Mouse (Mus musculus): Measurements from ENCODE around the gene Cdc42bpa. TPM values are rescaled to one million over a fixed set of nuclear protein-coding genes. Genes with fewer than 3 reads are reported as not detected.

Cdc42bpa gene
- polyA plus RNA-seq, 1 experiment from 2014 or later = 11.6 TPM

DNA sequence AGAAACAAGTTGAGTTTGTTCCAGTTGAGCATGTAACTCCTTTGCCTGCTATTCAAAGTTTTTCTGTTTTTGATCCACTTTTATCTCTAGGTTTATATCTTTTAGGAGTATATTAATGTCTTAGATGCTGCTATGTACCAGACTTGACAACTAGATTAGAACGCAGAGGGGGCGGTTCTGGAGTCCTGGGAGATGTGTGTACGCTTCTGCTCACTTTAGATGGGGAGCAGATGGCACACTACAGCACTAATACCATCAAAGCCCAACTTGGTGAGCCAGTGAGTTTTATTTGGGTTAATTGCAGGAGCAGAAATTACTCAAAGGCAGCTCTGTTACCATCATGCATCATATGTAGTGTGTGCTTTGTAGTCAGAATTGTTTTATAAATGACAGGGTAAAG is 77.2 kb downstream of the Cdc42bpa start:
- ATAC-seq (ENCODE audit: insufficient number of reproducible peaks, low FRiP score) = no peak
- H3K4me3 ChIP-seq = no peak overlapping the region
- no peaks in the 10 kb centered on the region for H3K9me3 ChIP-seq (replicated peaks)
- no peak overlapping the region for H3K9ac ChIP-seq
- no peak overlapping the region for H3K27ac ChIP-seq (ENCODE audit: poor library complexity, severe bottlenecking)
- no peak overlapping the region for H3K4me2 ChIP-seq
- H3K4me1 ChIP-seq (replicated peaks) = no peaks in the 10 kb centered on the region
- no peaks in the 10 kb centered on the region for H3K27me3 ChIP-seq (replicated peaks)
- H3K36me3 ChIP-seq = peaks cover 4% of the 10 kb centered on the region; the same call in 1 of the 2 replicates
- 87% methylated on average over 3 of the region's 3 CpGs for WGBS

DNA sequence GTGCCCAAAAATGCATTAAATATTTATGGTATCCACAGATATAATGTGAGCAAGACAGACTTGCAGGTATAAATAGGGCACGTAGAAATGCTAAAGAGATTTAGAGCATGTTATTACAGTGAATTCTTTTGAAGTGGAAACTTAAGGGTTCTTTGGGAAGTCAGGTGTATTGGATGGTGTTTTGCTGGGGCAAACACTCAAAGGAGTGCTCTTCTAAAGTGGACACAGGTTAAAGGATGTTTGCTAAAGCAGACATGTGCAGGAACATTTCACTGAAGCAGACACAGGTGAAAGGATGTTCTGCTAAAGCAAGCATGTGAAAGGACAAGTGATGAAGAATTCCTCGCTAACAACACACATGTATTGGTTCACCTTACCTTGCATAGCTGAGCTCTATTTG is 83.9 kb downstream of the Cdc42bpa start:
- no peak overlapping the region for H3K27ac ChIP-seq (ENCODE audit: poor library complexity, severe bottlenecking)
- peaks cover 29% of the 10 kb centered on the region for H3K36me3 ChIP-seq
- H3K4me3 ChIP-seq = no peak overlapping the region
- peaks cover 4% of the 10 kb centered on the region; the same call in 1 of the 2 replicates for H3K9me3 ChIP-seq (replicated peaks)
- WGBS = 93% methylated on average over 2 of the region's 2 CpGs
- ATAC-seq (ENCODE audit: insufficient number of reproducible peaks, low FRiP score) = no peak
- H3K27me3 ChIP-seq (replicated peaks) = no peaks in the 10 kb centered on the region
- H3K4me1 ChIP-seq (replicated peaks) = no peaks in the 10 kb centered on the region
- no peak overlapping the region for H3K9ac ChIP-seq
- H3K4me2 ChIP-seq = no peak overlapping the region

DNA sequence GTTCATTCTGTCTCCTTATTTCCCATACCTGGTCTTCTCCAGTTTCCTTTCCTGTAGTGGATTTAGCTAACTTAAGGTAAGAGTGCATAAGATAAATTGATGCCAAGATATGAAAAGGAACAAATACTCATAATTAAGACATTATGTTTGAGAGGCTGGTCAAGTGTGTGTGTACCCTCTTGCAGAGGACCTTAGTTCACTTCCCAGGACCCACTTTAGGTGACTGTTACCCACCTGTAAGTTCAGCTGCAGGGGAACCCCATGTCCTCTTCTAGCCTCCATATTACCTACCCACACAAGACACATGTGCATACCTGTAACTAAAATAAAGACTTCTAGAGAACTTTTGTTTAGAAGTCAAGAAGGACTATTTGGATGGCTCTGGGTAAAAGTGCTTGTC is 84.9 kb downstream of the Cdc42bpa start:
- Histone ChIP-seq H3K9me3 (replicated peaks) (peaks cover 4% of the 10 kb centered on the region; the same call in 1 of the 2 replicates), H3K4me2 (no peak overlapping the region), H3K4me3 (no peak overlapping the region), H3K27me3 (replicated peaks) (no peaks in the 10 kb centered on the region), H3K27ac (ENCODE audit: poor library complexity, severe bottlenecking) (no peak overlapping the region), H3K36me3 (peaks cover 31% of the 10 kb centered on the region), H3K4me1 (replicated peaks) (no peaks in the 10 kb centered on the region), H3K9ac (no peak overlapping the region)
- ATAC-seq (ENCODE audit: insufficient number of reproducible peaks, low FRiP score) = no peak

DNA sequence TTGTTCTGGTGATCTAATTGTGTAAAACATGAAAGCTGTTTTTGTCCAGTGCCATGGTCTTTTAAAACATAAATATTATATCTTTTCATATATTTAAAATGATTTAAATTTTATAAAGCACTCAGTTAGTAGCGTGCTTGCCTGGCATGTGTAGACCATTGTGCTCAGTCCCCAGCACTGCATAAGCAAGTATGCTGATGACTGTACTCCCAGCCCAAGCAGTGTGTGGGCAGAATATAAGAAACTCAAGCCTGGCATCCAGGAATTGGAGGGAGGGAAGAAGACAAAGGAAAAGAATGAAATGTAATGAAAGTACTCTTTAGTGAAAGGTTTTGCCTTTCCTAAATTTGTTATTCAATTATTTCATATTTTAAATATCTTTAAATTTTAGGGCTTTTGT is 128.9 kb downstream of the Cdc42bpa start:
- WGBS = 98% methylated on average over 1 of the region's 1 CpGs
- Histone ChIP-seq H3K4me3 (no peak overlapping the region), H3K4me2 (no peak overlapping the region), H3K4me1 (replicated peaks) (no peaks in the 10 kb centered on the region), H3K27me3 (replicated peaks) (no peaks in the 10 kb centered on the region), H3K9ac (no peak overlapping the region), H3K27ac (ENCODE audit: poor library complexity, severe bottlenecking) (no peak overlapping the region), H3K36me3 (peaks cover 6% of the 10 kb centered on the region; the same call in 1 of the 2 replicates), H3K9me3 (replicated peaks) (no peaks in the 10 kb centered on the region)
- ATAC-seq (ENCODE audit: insufficient number of reproducible peaks, low FRiP score) = no peak

DNA sequence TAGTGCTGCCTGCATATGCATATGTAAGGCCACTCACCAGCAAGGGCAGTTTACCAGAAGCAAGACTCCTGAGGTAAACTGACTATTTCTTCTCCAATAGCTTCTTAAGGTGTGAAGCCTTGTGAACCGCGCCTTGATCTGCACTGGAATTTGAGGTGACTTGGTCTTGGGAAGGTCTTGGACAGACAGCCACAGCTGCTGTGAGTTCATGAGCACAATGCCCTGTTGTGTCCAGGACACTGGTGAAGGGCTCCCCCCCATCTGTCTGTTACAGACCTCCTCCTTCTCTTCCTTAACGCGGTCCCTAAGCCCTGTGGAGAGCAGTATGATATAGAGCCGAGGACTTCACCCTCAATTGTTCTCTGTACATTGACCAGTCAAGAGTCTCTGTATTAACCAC is 138.2 kb downstream of the Cdc42bpa start:
- ATAC-seq (ENCODE audit: insufficient number of reproducible peaks, low FRiP score) = no peak
- no peak overlapping the region for H3K4me2 ChIP-seq
- H3K27me3 ChIP-seq (replicated peaks) = no peaks in the 10 kb centered on the region
- H3K4me3 ChIP-seq = no peak overlapping the region
- H3K4me1 ChIP-seq (replicated peaks) = no peaks in the 10 kb centered on the region
- H3K36me3 ChIP-seq = peaks cover 30% of the 10 kb centered on the region
- no peak overlapping the region for H3K27ac ChIP-seq (ENCODE audit: poor library complexity, severe bottlenecking)
- 94% methylated on average over 5 of the region's 5 CpGs for WGBS
- no peaks in the 10 kb centered on the region for H3K9me3 ChIP-seq (replicated peaks)
- H3K9ac ChIP-seq = no peak overlapping the region

DNA sequence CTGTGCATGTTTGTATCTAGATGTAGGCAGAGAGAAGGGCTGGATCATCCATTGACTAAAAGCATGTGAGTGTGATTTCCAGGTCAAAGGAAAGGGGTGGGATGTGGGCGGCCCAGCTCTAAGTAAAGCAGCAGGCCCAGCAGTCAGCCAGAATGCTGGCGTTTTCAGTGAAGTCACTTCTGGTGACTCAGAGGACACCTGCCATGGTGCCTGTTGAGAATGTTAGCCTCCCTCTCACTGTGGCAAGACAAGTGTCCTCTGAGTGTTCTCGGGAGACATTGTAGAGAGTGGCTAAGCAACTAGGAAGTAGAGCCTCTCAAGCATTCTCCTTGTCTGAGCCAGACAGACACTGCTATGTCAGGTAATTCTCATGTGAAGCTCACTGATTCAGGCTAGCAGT is 144.3 kb downstream of the Cdc42bpa start:
- Histone ChIP-seq H3K27me3 (replicated peaks) (no peaks in the 10 kb centered on the region), H3K27ac (ENCODE audit: poor library complexity, severe bottlenecking) (no peak overlapping the region), H3K36me3 (peaks cover 12% of the 10 kb centered on the region; the same call in 1 of the 2 replicates), H3K4me1 (replicated peaks) (no peaks in the 10 kb centered on the region), H3K9me3 (replicated peaks) (no peaks in the 10 kb centered on the region), H3K4me3 (no peak overlapping the region), H3K4me2 (no peak overlapping the region), H3K9ac (no peak overlapping the region)
- ATAC-seq (ENCODE audit: insufficient number of reproducible peaks, low FRiP score) = no peak
- WGBS = 66% methylated on average over 3 of the region's 3 CpGs

DNA sequence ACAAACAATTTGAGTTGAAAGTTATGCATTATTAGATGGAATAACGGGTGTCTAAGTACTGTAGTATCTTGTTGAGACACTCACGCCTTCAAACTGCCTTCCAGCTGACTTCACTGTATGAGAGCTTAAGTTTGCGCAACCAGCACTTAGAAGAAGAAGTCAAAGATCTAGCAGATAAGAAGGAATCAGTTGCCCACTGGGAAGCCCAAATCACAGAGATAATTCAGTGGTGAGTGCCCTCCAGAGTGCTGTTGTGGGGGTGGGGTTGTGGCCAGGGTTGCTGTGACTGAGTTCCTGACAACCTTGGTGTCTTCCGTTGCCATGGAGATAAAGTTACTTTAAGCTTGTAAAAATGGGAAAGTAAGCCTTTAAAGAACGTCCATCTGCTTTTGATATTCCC is 148.8 kb downstream of the Cdc42bpa start:
- H3K4me2 ChIP-seq = no peak overlapping the region
- no peaks in the 10 kb centered on the region for H3K4me1 ChIP-seq (replicated peaks)
- peaks cover 11% of the 10 kb centered on the region; the same call in 1 of the 2 replicates for H3K36me3 ChIP-seq
- H3K27me3 ChIP-seq (replicated peaks) = no peaks in the 10 kb centered on the region
- no peak overlapping the region for H3K4me3 ChIP-seq
- no peak overlapping the region for H3K9ac ChIP-seq
- H3K9me3 ChIP-seq (replicated peaks) = no peaks in the 10 kb centered on the region
- ATAC-seq (ENCODE audit: insufficient number of reproducible peaks, low FRiP score) = no peak
- no peak overlapping the region for H3K27ac ChIP-seq (ENCODE audit: poor library complexity, severe bottlenecking)
- WGBS = 74% methylated on average over 5 of the region's 5 CpGs

DNA sequence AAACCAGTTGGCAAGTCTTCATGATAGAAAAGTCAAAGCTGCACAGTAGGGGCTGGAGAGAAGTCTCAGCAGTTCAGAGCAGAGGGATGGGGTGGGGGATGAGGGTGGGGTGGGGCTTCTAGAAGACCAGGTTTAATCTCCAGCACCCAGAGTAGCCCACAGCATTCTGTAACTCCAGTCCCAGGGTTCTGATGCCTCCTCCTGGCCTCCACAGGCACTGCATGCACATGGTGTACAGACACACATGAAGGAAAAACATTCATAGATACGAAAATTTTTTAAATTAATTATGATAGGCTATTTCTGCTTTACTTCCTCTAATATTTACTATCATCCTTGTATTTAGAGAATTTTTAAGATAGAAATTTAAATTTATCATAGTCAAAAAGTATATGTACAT is 156.3 kb downstream of the Cdc42bpa start:
- no peak for ATAC-seq (ENCODE audit: insufficient number of reproducible peaks, low FRiP score)
- H3K27me3 ChIP-seq (replicated peaks) = no peaks in the 10 kb centered on the region
- H3K9me3 ChIP-seq (replicated peaks) = no peaks in the 10 kb centered on the region
- H3K36me3 ChIP-seq = peaks cover 21% of the 10 kb centered on the region
- H3K27ac ChIP-seq (ENCODE audit: poor library complexity, severe bottlenecking) = no peak overlapping the region
- H3K4me3 ChIP-seq = no peak overlapping the region
- no peaks in the 10 kb centered on the region for H3K4me1 ChIP-seq (replicated peaks)
- no peak overlapping the region for H3K9ac ChIP-seq
- 83% methylated on average over 1 of the region's 1 CpGs for WGBS
- no peak overlapping the region for H3K4me2 ChIP-seq

DNA sequence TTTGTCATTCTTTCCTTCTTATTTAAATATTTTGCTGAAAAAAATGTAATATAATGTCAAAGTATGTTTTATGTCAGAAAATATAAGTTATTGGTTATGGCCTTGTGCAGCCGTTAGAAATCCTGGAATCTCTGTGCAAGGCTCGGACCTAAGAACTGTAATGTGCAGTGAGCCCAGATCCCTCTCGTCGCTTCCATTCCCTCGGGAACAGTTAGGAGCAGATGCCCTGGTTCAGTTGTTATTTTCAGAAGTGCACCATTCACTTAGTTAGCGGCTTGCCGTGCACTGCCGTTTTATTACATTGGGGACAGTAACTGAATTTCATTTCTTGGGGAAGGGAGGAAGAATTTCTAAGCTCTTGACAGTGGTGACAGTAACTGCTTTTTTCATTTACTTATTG is 158.0 kb downstream of the Cdc42bpa start:
- Histone ChIP-seq H3K4me2 (no peak overlapping the region), H3K9me3 (replicated peaks) (no peaks in the 10 kb centered on the region), H3K4me1 (replicated peaks) (no peaks in the 10 kb centered on the region), H3K4me3 (no peak overlapping the region), H3K36me3 (peaks cover 21% of the 10 kb centered on the region), H3K27ac (ENCODE audit: poor library complexity, severe bottlenecking) (no peak overlapping the region), H3K9ac (no peak overlapping the region), H3K27me3 (replicated peaks) (no peaks in the 10 kb centered on the region)
- WGBS = 84% methylated on average over 8 of the region's 8 CpGs
- no peak for ATAC-seq (ENCODE audit: insufficient number of reproducible peaks, low FRiP score)

DNA sequence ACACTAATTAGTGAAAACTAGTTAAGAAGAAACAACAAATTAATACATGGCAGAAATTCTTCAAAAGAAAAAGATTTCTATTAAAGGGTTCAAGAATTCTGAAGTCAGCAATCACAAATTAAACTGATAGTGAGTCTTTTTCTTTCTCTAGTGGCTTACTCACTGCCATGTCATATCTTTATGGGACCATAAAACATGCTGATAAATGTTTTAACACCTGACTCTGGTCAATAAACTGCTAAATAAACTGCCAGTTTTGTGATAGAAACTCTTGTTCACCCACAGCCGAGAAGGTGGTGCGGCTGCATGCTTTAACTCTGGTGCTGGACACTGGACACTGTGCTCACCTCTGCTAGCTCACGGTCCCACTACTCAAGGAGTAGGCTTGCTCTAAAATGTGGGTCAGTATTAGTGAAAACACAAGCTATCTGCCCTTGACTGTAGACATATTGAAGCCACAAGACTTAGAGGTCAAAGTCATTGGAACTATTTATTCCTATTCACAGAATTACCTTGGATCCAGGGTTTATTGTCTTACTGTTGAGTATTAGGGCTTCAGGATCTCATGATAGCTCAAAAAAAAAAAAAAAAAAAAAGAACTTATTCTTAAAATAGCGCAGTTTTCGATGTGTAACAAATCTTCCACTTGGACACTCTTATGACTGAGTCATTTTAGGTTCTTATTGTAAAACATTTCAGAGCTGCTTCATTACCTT is 168.0 kb downstream of the Cdc42bpa start:
- Histone ChIP-seq H3K4me2 (no peak overlapping the region), H3K27me3 (replicated peaks) (no peaks in the 10 kb centered on the region), H3K36me3 (peaks cover 7% of the 10 kb centered on the region), H3K4me1 (replicated peaks) (no peaks in the 10 kb centered on the region), H3K9ac (no peak overlapping the region), H3K9me3 (replicated peaks) (no peaks in the 10 kb centered on the region), H3K4me3 (no peak overlapping the region), H3K27ac (ENCODE audit: poor library complexity, severe bottlenecking) (no peak overlapping the region)
- no peak for ATAC-seq (ENCODE audit: insufficient number of reproducible peaks, low FRiP score)
- WGBS = 83% methylated on average over 5 of the region's 5 CpGs

DNA sequence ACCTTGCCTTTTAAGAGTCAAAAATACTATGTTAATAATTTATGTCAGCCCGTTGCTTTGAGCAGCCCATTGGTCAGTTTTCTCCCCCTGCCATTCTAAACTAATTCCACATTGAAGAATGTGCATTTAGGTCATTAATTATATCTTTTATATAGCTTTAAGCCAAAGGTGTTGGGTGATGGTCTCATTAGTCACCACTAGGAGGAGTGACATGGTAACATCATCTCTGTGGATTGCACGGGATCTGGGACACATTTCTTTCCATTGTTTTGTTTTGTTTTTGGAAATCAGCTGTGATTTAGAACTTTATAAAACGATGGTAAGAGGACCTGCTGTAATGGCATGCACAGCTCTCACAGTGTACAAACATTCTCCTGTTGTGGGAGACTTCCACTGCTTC is 171.1 kb downstream of the Cdc42bpa start:
- Histone ChIP-seq H3K27ac (ENCODE audit: poor library complexity, severe bottlenecking) (no peak overlapping the region), H3K4me3 (no peak overlapping the region), H3K4me2 (no peak overlapping the region), H3K27me3 (replicated peaks) (no peaks in the 10 kb centered on the region), H3K9me3 (replicated peaks) (no peaks in the 10 kb centered on the region), H3K4me1 (replicated peaks) (no peaks in the 10 kb centered on the region), H3K9ac (no peak overlapping the region), H3K36me3 (peaks cover 9% of the 10 kb centered on the region)
- WGBS = 62% methylated on average over 3 of the region's 3 CpGs
- no peak for ATAC-seq (ENCODE audit: insufficient number of reproducible peaks, low FRiP score)

DNA sequence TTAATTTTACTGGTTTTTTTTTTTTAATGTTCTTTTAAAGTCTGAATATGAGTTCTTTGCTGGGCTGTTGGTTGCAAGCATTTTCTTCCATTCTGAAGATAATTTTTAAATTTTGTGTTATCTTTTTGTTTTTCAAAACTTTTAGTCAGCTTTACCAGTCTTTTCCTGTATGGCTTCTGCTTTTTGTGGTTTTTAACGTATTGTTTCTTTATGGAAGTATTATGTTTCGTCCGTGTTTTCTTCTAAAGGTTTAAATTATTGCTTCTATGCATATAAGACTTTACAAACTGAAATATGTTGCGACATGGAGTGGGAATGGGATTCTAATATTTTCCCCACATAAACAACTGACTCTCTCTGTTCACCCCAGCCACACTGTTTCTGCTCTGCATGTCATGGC is 171.9 kb downstream of the Cdc42bpa start:
- 95% methylated on average over 4 of the region's 4 CpGs for WGBS
- Histone ChIP-seq H3K36me3 (peaks cover 17% of the 10 kb centered on the region), H3K9ac (no peak overlapping the region), H3K27ac (ENCODE audit: poor library complexity, severe bottlenecking) (no peak overlapping the region), H3K4me3 (no peak overlapping the region), H3K4me2 (no peak overlapping the region), H3K4me1 (replicated peaks) (no peaks in the 10 kb centered on the region), H3K27me3 (replicated peaks) (no peaks in the 10 kb centered on the region), H3K9me3 (replicated peaks) (no peaks in the 10 kb centered on the region)
- ATAC-seq (ENCODE audit: insufficient number of reproducible peaks, low FRiP score) = no peak

Data from heart, embryonic 12.5 days (tissue).